Mouse (Mus musculus) heart, postnatal 0 days (tissue): ENCODE results near the gene 3110082I17Rik.

Source experiments
- CTCF ChIP-seq: IDR thresholded peaks from 2 replicates; pipeline ENCODE4 v1.5.1; 2016; ENCODE audit warnings: antibody characterized with exemption, control low read depth, low read depth
- EP300 ChIP-seq: IDR thresholded peaks from 2 replicates; pipeline ENCODE4 v1.6.1; 2016; ENCODE audit warnings: antibody characterized with exemption, low read depth

DNA sequence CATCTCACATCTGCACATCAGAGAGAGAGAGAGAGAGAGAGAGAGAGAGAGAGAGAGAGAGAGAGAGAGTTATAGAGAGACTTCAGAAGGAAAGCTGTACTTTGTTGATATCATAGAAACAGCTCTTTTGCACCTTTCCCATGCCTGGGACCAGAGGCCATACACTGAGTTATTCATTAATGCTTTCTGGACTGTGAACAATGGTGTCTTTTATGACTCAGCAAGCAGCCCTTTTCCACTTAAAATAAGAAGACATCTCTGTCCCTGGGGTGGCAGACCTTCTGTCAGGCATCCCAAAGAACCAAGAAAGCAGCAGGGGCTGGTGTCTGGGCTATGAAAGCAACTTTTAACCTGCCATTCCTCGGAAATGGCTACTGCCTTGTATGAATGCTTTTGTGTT, 113.1 kb downstream of the 3110082I17Rik start:
- TF ChIP-seq CTCF: no peak
- no peak for TF ChIP-seq EP300
